Mouse (Mus musculus) neural tube, embryonic 10.5 days (tissue): ENCODE data around the gene Klhl23.
"Not testable (repeated sequence)": the region's sequence is repeated elsewhere in the genome, so short reads cannot be mapped to it uniquely, and the experiment has no call there.

Experiments used
- DNase-seq: peaks from one replicate; pipeline ENCODE4 v3.0.0-alpha.2; 2017; ENCODE audit warnings: low spot score; ENCODE audit errors: extremely low spot score

The Klhl23 gene

DNA sequence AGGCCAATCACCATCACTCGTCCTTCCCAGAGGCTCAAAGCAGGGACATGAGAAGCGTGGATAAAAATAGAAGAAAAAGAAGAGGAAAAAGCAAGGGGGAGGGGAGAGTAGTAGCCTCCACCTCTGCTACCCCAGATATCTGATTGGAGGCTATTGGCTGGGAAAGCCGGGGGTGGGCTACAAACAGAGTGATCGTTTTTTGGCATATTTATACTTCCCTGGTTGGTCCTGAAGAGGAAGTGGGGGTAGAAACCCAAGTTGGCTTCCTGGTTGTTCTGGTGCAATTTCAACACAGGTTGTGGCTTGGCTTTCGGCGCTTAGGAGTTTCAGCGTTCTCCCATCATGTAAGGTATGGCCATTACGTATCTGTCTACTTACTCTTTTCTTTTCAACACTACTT, at the start of gene Klhl23:
Gene Klhl23 (plus strand): TSS at position 234 of the 400 bp plus-strand sequence.
- peak; percentile 31 for DNase-seq

DNA sequence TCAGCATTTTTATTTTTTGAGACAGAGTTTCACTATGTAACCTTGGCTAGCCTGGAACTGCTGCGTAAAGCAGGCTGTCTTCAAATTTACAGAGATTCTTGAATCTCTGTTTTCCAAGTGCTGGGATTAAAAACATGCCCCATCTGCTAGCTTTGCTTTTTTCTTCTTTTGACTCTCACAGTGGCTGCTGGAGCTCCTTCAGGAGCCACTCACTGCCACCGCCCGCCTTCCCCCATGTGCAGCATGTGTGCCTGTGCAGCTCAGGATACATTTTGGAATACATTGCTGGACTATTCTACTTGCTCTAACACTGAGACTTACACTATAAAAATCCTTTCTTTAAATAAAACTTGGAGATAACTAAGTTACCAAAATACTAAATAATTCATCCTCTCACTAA, 48.4 kb upstream of the Klhl23 start:
- DNase-seq = no peak

DNA sequence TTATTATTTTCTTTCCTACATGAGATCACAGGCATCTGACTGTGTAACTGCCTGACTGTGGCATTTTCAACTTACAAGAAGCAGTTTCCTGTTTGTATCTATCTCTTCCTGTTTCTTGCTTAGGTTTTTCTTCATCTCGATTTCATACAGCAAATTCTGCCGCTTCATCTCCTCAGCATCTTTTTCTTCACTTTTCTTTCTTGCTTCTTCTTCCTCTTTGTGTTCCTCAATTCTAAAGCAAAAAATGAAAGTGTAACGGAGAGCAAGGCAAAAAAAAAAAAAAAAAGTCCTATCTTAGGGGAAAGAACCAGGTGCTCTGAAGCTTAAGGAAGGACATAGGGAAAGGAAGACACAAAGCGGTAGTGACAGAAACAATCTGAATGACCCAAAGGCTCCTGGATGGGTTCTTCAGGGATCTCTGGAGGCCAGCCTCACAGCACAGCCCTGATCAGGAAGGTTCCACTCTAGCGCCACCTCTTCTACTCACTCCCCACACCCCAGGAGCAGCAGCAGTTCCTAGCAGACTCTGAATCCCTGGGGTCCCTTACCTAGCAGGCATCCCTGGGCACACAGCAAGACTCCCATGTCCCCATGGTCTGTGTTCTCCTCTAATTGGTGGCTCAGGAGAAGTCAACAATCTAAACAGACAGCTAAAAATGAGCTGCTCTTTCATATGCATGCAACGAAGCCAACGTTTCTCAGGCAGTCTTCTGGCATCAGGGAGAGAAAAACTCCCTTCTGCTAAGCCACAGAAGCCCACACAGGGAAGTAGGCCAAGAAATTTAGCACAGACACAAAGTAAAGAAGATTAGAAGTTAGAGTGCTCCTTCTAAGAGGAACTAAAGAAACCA, 43.5 kb upstream of the Klhl23 start:
- no peak for DNase-seq

DNA sequence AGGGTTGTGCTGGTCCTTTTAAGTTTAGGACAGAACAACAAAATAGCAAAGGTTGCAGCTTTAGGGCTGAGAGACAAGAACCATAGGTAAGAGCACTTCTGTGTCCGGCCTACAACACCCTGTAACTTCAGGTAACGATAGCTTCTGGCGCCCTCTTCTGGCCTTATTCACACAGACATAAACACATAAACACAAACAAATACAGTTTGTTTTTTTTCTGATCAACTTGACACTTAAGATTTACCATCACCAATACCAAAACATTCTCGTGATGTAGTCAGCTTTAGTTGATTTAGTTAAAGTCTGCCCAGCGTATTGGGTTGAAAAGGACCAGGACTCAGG, 42.9 kb upstream of the Klhl23 start:
- no peak for DNase-seq

DNA sequence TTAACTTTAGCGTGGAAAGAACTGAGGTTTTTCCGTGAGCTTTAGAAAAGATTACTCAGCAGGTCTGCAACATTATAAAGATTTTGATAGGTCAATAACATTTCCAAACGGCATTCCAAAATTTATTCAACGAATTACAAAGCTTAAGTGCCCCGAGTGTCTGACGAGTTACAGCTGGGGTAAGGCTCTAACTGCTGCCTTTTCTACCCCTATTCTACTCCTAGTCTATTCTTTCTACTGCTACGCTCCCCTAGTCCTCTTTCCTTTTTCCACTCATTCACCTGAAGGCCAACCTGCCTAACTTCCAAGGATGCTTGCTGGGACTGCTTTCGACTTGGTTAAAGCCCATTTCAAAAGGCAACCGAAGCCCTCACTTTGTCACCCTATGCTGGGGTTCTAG, 32.8 kb upstream of the Klhl23 start:
- DNase-seq = no peak

DNA sequence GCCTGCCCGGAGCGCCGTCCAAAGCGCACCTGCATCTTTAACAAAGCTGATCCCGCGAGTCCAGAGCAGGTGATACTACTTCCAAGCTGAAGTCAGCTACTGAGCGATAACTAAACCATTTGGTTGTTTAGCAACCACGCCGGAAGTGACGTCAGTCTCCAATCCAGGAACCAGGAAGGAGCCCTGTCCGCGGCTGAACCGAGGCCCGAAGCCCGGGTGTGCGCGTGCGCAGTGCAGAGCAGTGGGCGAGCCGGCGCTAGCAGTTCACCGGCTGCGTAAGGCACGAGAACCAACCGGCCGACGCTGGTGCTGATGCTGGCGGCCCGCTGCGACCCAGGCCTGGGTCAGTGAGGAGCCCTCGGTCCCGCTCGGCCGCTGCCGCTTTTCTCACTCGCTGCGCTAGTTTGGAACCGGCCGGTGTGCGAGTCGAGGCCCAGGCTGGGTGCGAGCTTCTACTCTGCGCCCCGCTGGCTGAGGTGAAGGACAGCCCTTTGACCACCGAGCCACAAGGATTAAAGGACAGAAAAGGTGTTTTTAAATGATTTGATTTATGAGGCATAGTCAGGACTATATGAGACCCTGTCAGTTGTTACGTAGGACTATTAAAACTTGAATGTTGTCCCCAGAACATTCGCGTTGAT, 32.2 kb upstream of the Klhl23 start, which contains the start of the genes Ccdc173 and Phospho2:
Gene Ccdc173 (minus strand): TSS at position 147 of the 641 bp plus-strand sequence.
Gene Phospho2 (plus strand): TSS at position 195 of the 641 bp plus-strand sequence.
- DNase-seq = peak; percentile 99

DNA sequence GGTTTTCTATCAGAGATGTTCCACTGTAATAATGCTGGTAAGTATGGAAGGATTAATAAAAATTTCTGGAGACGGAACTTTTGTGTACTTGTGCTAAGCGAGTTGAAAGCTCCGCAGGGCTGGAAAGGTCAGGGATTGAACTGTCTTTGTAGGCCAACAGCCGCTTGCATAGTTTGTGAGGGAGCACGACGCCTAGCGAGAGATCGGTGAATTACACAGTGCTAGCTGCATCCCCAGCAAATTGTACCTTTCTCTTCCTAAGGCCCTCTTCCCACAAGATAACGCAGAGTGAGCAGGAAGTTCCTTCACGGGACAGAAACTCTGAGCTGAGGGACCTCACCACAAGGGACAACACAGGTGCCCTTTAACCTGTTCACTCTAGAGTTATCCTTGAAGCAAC, 31.5 kb upstream of the Klhl23 start:
- peak; percentile 89 for DNase-seq

DNA sequence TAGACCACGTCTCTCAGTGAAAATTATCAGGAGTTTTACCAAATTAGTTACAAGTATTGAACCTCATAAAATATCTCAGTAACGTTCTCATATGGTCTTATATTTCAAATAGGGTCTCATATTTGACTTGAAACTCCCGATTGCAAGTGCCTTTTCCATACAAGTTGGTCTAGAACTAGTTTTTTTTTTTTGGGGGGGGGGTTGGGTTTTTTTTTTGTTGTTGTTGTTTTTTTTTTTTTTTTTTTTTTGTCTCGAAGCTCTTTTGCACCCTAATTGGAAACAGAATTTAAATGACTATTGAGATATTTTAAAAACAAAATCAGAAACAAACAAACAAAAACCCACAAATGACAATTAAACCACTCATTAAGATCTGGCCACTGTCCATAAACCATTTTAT, 31.0 kb upstream of the Klhl23 start:
- no peak for DNase-seq

DNA sequence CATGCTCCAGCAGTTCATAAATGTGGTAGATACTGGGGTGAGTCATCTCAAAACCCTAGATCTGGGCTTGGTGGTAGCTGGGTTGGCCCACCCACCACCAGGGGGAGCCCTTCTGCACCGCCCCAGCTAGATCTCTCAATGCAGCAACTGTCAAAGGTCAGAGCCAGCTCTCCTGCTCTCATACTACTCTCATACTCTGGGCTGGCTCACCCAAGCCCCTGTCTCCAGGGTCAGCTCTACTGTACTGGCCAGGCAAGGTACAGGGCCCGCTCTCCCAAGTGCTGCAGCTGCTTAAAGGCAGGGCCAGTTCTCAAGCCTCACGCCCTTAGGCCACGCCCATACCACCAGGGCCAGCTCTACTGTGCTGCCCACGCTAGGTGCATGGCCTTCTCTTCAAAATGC, 18.8 kb upstream of the Klhl23 start:
- peak; percentile 50 for DNase-seq

DNA sequence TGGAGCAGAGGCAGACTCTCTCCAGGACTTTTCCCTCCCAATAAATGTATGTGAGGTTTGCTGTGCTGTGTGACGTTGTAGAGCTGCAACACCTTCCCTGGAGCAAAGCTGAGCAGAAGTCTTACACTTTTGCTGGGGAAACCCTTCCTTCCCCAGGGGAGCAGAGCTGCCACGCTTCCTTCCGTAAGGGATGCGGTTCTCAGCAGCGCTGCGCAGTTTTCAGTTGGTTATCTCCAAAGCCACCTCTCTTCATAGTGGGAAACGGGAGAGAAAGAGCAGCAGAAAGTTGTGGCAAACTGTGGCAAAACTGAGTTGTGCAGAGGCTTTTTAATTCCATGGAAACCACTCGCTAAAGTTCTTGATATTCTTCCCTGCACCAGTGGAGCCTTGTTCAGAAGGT, 18.0 kb upstream of the Klhl23 start:
- no peak for DNase-seq

DNA sequence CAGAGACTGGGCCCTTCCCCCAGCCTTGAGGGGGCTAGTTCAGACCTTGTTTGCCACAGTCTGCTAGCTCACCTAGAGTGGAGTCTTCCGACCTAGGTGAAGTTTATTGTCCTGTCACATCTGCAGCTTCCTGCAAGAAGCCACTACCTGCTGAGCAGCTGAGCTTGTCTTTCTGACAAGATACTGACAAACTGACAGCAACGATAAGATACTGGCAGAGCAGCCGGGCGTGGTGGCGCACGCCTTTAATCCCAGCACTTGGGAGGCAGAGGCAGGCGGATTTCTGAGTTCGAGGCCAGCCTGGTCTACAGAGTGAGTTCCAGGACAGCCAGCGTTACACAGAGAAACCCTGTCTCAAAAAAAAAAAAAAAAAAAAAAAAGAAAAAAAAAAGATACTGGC, 17.1 kb upstream of the Klhl23 start:
- not testable (repeated sequence) for DNase-seq

DNA sequence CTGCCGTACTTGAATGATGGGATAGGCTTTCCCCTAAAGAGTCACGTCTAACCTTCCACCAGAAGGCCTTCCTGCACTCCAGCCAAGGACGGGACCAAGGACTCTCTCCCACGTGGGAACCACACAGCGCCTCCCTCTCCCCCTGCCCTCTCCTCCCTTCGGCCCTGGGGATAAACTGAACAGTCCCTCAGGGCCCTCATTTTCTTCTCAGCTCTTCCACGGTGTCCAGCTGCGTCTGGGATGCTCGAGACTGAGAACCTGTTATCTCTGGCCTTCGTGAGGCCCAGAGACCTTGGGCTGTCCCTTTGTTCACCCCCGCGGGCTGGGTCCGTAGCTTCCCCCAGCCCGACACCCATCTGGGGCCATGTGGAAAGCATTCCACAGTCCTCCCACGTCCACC, 11.6 kb upstream of the Klhl23 start:
- no peak for DNase-seq

DNA sequence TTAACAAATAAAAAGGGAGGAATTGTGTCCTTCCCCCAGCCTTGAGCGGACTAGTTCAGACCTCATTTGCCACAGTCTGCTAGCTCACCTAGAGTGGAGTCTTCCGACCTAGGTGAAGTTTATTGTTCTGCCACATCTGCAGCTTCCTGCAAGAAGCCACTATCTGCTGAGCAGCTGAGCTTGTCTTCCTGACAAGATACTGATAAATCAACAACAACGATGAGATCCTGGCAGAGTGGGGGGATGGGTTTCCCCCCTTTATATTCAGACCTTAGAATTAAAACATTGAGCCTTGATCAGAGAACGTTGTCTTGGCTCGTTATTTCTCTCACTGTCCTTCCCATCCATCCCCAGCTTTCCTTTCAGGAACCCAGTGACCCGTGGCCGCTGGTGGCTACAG, 10.4 kb upstream of the Klhl23 start:
- DNase-seq = not testable (repeated sequence)

DNA sequence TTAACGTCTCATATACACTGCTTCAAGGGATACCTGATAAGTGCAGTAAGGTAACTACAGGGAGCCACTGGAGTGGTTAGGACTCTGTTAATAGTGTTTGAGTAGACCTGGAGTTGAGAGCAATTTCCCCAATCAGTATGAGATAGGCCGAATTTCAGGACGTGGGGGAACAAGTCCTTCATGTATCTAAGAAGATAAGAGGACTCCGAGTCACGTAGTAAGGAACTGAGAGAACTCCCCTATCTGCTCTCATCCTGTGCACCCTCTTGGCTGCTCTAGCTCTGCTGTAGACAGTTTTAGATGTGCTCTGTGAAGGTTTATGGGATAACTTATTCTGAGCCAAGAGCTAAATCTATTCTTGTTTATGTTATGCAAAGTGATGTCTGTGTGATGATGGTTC, 5.2 kb upstream of the Klhl23 start:
- DNase-seq = no peak

DNA sequence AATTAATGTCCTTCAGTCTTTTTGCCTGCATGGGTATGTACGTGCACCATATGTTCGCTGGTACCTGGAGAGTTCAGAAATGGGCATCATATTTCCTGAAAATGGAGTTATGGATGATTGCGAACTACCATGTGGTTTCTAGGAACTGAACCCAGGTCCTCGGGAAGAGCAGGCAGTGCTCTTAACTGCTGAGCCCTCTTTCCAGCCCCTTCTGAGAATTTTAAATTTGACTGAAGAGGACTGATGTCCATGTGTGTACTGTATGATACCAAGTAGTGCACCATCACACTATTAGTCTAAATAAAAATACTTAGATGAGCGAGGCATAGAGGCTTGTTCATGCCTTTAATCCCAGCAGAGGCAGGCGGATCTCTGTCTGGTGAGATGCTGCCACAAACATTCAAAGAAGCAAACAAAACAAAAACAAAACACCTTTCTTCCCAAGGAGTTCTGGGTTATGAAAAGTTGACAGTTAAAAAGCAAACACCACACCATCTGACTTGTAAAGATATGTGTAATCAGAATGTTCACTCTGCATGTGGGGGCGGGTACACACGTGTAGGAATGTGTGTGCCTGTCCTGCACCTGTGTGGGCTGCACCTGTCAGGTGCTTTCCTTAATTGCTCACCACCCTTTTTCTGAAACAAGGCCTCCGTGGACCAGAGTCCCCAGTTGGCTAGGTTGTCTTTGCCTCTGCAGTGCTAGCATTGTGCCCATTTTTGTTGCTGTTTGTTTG, 3.2 kb upstream of the Klhl23 start:
- no peak for DNase-seq

DNA sequence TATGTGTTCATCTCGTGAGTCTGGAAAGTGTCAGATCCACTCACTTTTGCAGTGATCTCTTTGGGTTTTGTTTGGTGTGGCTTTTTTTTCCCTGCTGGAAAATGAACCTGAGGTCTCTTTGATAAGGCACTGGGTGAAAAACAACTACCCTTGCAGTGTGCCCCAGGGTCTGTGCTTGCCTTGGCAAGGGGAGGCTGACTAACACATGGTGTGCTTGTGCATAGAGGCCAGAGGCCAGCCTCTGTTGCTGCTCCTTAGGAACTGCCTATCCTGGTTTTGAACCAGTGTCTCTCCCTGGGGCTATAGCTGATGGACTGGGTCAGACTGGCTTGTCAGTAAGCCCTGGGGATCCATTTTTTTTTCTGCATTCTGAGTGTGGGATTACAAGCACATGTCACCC, 1.5 kb upstream of the Klhl23 start:
- DNase-seq = no peak

DNA sequence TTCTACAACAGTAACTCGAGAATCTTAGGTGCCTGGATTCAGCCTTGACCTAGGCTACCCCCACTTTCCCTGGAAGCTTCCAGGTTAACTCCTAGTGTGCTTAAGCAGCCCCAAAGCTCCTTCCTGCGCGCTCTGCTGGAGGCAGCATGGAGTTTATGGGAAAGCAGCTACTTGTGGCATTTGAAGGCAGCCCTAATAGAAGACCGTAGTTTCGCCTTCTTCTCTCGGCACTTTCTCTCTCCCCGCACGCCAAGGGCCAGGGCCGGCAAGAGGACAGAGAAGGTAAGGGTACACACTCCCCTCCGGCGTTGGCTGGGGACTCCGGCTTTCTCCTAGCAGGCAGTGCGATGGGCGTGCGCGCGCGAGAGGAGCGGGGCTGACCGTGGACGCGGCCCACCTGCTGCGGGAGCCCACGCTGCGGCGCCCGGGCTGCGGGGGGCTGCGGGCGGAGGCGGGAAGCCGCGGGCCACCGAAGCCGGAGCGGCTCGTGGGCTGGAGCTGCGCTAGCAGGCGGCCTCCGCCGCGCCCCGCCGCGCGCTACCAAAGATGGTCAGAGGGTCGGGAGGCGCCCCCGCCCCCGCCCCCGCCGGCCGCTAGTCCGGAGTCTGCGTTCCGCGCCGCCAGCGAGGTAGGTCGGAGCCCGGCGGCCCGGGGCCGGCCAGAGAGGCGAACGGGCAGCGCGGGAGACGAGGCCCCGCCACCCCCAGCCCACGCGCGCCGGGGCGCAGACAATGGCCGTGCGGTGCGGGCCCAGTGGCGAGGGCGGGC, 801 bp downstream of the Klhl23 start:
- peak; percentile 82 for DNase-seq

DNA sequence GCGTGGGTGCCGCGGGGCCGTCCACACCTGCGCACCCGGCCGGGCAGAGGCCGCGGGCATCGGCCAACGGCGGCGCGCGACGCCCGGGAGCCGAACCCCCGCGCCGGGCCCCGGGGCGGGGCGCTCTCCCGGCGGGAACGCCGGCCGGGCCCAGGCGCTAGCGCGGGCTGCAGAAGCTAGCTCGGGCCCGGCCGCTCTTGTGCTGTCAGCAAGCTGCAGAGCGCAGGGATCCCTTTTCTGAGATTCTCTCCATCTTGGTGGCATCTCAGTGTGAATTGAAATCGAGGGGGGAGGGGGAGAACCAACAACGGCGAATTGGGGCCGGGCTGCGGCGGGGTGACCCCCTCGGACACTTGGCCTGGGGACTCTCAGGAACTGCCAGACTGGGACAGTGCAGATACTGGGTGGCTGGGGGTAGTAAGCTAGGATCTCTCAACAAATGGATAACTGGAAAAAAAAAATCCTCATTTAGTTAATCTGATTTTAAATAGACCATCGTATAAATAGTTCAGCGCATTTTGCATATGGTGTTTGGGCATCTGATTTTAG, 1.5 kb downstream of the Klhl23 start:
- peak; percentile 74 for DNase-seq

DNA sequence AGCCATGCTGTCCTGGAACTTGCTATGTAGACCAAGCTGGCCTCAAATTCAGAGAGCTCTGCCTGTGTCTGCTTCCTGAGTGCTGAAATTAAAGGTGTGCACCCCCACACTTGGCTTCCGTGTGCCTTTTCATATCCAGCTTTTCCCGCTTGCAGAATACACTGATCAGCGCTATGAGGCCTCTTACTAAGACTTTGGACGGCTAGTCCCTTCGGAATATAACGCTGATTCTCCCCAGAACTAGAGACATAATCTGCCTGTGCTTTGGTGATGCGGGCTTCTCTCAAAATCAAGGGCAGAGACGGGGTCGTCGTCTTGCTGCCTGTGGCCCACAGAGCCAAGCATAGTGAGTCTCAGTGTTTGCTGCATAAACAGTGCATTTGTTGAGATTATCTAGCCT, 4.2 kb downstream of the Klhl23 start:
- no peak for DNase-seq

DNA sequence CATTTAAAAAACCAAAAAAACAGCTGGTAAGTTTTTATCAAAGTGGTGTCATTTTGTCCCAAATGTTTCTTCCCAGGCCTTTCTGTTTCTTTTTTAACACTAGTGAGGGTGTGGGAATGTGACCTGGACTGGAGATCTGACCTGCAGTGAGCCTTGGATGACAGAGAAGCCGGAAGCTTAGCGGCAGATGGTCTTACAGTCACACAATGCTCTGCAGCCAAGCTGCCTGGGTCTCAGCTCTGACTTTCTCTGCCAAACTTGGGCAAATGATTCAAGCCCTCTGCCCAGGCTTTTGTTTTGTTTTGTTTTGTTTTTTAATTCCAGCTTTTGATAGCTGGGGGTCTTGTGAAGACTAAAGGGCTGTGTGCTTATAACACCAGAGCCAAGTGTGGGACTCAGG, 4.6 kb downstream of the Klhl23 start:
- no peak for DNase-seq

DNA sequence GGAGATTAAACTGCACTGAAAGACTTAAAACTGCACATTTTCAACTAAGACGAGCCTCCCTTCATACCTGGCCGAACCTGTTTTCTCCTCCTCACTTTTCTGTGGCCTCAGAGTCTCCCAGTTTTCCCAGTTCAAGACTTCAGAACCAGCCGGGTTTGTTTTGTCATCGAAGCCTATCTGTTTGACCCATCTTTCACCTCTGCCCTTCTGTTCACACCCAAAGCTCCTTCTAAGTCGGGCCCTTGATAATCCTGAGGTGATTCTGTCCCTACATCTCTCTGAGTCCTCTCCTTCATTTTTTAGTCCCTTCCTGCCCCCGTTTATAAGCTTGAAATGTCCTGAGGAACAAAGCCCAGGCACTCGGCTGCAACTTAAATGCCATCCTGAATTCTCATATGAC, 6.3 kb downstream of the Klhl23 start:
- no peak for DNase-seq
